Mouse (Mus musculus) small intestine, adult 2 months (tissue): ENCODE measurements around the gene Kirrel3. TPM values are rescaled to one million over a fixed set of nuclear protein-coding genes. Genes with fewer than 3 reads are reported as not detected.

Experiments
- H3K27ac ChIP-seq: fragments of 200-500 bp; 2 replicates; pipeline ENCODE4 v1.5.1; 2012; ENCODE audit warnings: low read depth, low read length, control low read depth, inconsistent platforms; ENCODE audit not compliant: insufficient read depth
- H3K27me3 ChIP-seq: fragments of 200-500 bp; 2 replicates; pipeline ENCODE4 v1.6.1; 2012; ENCODE audit warnings: mild to moderate bottlenecking, moderate library complexity, low read length, inconsistent platforms; ENCODE audit not compliant: control insufficient read depth, insufficient read depth
- H3K36me3 ChIP-seq: fragments of 200-500 bp; 2 replicates; pipeline ENCODE4 v1.6.1; 2012; ENCODE audit warnings: mild to moderate bottlenecking, low read length, control low read depth, inconsistent platforms; ENCODE audit not compliant: control insufficient read depth, insufficient read depth
- H3K4me1 ChIP-seq: fragments of 200-500 bp; 2 replicates; pipeline ENCODE4 v1.6.1; 2012; ENCODE audit warnings: low read length, inconsistent platforms, mixed read lengths; ENCODE audit not compliant: control insufficient read depth, insufficient read depth, insufficient read length
- H3K4me3 ChIP-seq: fragments of 200-500 bp; 2 replicates; pipeline ENCODE4 v1.5.1; 2012; ENCODE audit warnings: low read depth, mild to moderate bottlenecking, control low read depth, inconsistent platforms, low read length, moderate library complexity
- CTCF ChIP-seq: fragments of 200-500 bp; IDR thresholded peaks from 2 replicates; pipeline ENCODE4 v1.5.1; 2012; ENCODE audit warnings: low read depth, mild to moderate bottlenecking, control low read depth, inconsistent platforms, low read length, moderate library complexity, mixed read lengths; ENCODE audit not compliant: insufficient replicate concordance, insufficient read length; ENCODE audit errors: extremely low read depth
- POLR2A ChIP-seq: fragments of 200-500 bp; IDR thresholded peaks from 2 replicates; pipeline ENCODE4 v1.6.1; 2012; ENCODE audit warnings: low read depth, mild to moderate bottlenecking, control low read depth, inconsistent platforms, low read length, moderate library complexity
- WGBS: fragments of 180-500 bp; shearing (Covaris S2); methylation state at CpG from one replicate; pipeline ENCODE4 v1.1.7; 2018; 5-methylcytosine and 5-hydroxymethylcytosine counted together
- polyA plus RNA-seq: library from polyadenylated mRNA; depleted of rRNA; stranded (reverse); fragments of >200 nt; gene quantifications from 2 replicates; pipeline ENCODE4 v1.2.3, GENCODE M21; 2012; rRNA removed

Gene Kirrel3
- 0.22 and 0.23 TPM in 2 replicates for polyA plus RNA-seq

- Histone ChIP-seq H3K4me3 (no peak within 1 kb of the TSS), H3K27ac (no peak within 1 kb of the TSS), H3K27me3 (peaks cover 38% of the 10 kb centered on the region), H3K4me1 (no peaks in the 10 kb centered on the region), H3K36me3 (no peaks in the 10 kb centered on the region)
- no peak for TF ChIP-seq CTCF
- no peak for TF ChIP-seq POLR2A
- 2% methylated on average over 35 of the region's 35 CpGs for WGBS
Observed at GRCm38 (mm10) chr9:34485759-34486431, at the start of gene Kirrel3. TSS of gene Kirrel3 (plus strand) at chr9:34485894.

GRCm38 (mm10) chr9:34440721-34441120 is 45.0 kb upstream of the Kirrel3 start:
- H3K4me3 ChIP-seq = no peak overlapping the region
- no peak overlapping the region for H3K27ac ChIP-seq
- H3K36me3 ChIP-seq = no peaks in the 10 kb centered on the region
- no peak for TF ChIP-seq CTCF
- TF ChIP-seq POLR2A = no peak
- H3K4me1 ChIP-seq = no peaks in the 10 kb centered on the region
- 82% methylated on average over 4 of the region's 4 CpGs for WGBS
- no peaks in the 10 kb centered on the region for H3K27me3 ChIP-seq

- Histone ChIP-seq H3K27me3 (no peaks in the 10 kb centered on the region), H3K36me3 (no peaks in the 10 kb centered on the region), H3K27ac (no peak overlapping the region), H3K4me1 (no peaks in the 10 kb centered on the region), H3K4me3 (no peak overlapping the region)
- 67% methylated on average over 4 of the region's 4 CpGs for WGBS
- no peak for TF ChIP-seq POLR2A
- no peak for TF ChIP-seq CTCF
Observed at GRCm38 (mm10) chr9:34443950-34444349, 41.7 kb upstream of the Kirrel3 start.

GRCm38 (mm10) chr9:34446497-34447350 is 39.0 kb upstream of the Kirrel3 start:
- Histone ChIP-seq H3K4me1 (no peaks in the 10 kb centered on the region), H3K27me3 (no peaks in the 10 kb centered on the region), H3K27ac (no peak overlapping the region), H3K36me3 (no peaks in the 10 kb centered on the region), H3K4me3 (no peak overlapping the region)
- TF ChIP-seq POLR2A (no peak), CTCF (no peak)
- WGBS = 80% methylated on average over 15 of the region's 15 CpGs

GRCm38 (mm10) chr9:34447736-34448135 is 38.0 kb upstream of the Kirrel3 start:
- Histone ChIP-seq H3K27me3 (no peaks in the 10 kb centered on the region), H3K36me3 (no peaks in the 10 kb centered on the region), H3K4me3 (no peak overlapping the region), H3K27ac (no peak overlapping the region), H3K4me1 (no peaks in the 10 kb centered on the region)
- TF ChIP-seq CTCF (no peak), POLR2A (no peak)
- WGBS = 71% methylated on average over 2 of the region's 2 CpGs

- TF ChIP-seq POLR2A = no peak
- TF ChIP-seq CTCF = no peak
- WGBS = 91% methylated on average over 4 of the region's 4 CpGs
- Histone ChIP-seq H3K36me3 (no peaks in the 10 kb centered on the region), H3K27me3 (no peaks in the 10 kb centered on the region), H3K27ac (no peak overlapping the region), H3K4me1 (no peaks in the 10 kb centered on the region), H3K4me3 (no peak overlapping the region)
Observed at GRCm38 (mm10) chr9:34448467-34448866, 37.2 kb upstream of the Kirrel3 start.

- H3K27me3 ChIP-seq = no peaks in the 10 kb centered on the region
- no peaks in the 10 kb centered on the region for H3K4me1 ChIP-seq
- WGBS = 64% methylated on average over 5 of the region's 5 CpGs
- no peaks in the 10 kb centered on the region for H3K36me3 ChIP-seq
- TF ChIP-seq POLR2A (no peak), CTCF (no peak)
- no peak overlapping the region for H3K4me3 ChIP-seq
- H3K27ac ChIP-seq = no peak overlapping the region
Observed at GRCm38 (mm10) chr9:34458189-34458588, 27.5 kb upstream of the Kirrel3 start.
